Mouse (Mus musculus) erythroblast, embryonic 14.5 days (primary cell): ENCODE results near the gene Gm44503.

Source experiments
- GATA1 ChIP-seq: IDR thresholded peaks from 2 replicates; pipeline ENCODE4 v1.6.1; 2012; ENCODE audit warnings: low read length, inconsistent platforms, mixed read lengths
- TAL1 ChIP-seq: IDR thresholded peaks from 3 replicates; pipeline ENCODE4 v1.6.1; 2012; ENCODE audit warnings: low read length, inconsistent platforms, mixed read lengths

GRCm38 (mm10) chr9:72944286-72944685, 14.4 kb upstream of the Gm44503 start:
- TF ChIP-seq TAL1, result no peak
- no peak for TF ChIP-seq GATA1
